Mouse (Mus musculus) liver, embryonic 14.5 days (tissue): ENCODE measurements around the gene Col23a1.

Experiments used
- CTCF ChIP-seq: IDR thresholded peaks from 2 replicates; pipeline ENCODE4 v1.5.1; 2016; ENCODE audit warnings: antibody characterized with exemption, low read depth, control low read depth
- EP300 ChIP-seq: IDR thresholded peaks from 2 replicates; pipeline ENCODE4 v1.6.1; 2016; ENCODE audit warnings: antibody characterized with exemption, low read depth

DNA sequence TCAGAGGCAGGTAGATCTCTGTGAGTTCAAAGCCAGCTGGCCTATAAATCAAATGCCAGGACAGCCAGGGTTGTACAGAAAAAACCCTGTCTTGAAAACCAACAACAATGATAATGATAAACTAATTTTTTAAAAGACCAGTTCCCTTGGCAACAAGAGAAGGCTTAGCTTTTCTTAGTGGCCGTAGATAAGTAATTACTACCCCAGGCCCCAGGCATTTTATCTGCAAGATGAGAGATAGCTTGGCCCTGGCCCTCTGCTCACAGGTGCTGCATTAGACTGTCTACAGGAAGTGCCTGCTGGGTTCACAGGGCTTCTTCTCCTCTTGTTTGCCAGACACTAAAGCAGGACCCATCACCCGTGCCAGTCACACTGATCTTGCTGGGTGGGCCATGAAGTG is 265.3 kb downstream of the Col23a1 start:
- TF ChIP-seq EP300 (no peak), CTCF (no peak)
